Mouse (Mus musculus) heart, postnatal 0 days (tissue): ENCODE measurements around the gene Asphd2.

Experiments used
- CTCF ChIP-seq: IDR thresholded peaks from 2 replicates; pipeline ENCODE4 v1.5.1; 2016; ENCODE audit warnings: antibody characterized with exemption, control low read depth, low read depth
- EP300 ChIP-seq: IDR thresholded peaks from 2 replicates; pipeline ENCODE4 v1.6.1; 2016; ENCODE audit warnings: antibody characterized with exemption, low read depth

DNA sequence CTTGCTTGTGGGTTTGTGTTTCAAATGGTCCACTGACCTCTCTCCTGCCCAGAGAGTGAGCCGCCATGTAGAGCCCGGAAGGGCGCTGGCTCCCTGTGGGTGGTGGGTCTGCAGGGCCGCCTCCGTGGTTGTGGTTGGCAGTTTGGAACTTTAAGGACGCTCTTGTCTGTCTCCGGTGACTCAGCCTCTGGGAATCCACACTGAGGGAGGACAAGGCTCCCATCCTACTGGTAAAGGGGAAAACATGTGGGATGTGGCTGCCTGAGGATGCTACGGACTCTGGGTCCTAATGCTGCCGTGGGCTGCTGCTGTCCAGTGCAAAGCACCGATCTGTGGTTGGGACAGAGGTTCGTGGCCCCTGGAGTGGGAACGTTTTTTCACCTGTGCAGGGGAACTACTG, 26.7 kb downstream of the Asphd2 start:
- TF ChIP-seq CTCF, result no peak
- TF ChIP-seq EP300, result no peak
